Mouse (Mus musculus) ES-CJ7 (cell line): Measurements from ENCODE around the gene Thsd1.

ENCODE experiments used
- DNase-seq: peaks from one replicate; pipeline ENCODE4 v3.0.0; 2011; ENCODE audit warnings: low read depth, low spot score

The Thsd1 gene

GRCm38 (mm10) chr8:22227061-22227877 is at the start of gene Thsd1:
Gene Thsd1, plus strand, starts transcription at chr8:22227313.
- peak; percentile 51 for DNase-seq

- DNase-seq = peak; percentile 79
Observed at GRCm38 (mm10) chr8:22184884-22185283, 42.2 kb upstream of the Thsd1 start.

GRCm38 (mm10) chr8:22185431-22186397 is 41.4 kb upstream of the Thsd1 start, which contains the start of gene Ckap2:
Gene Ckap2, minus strand, starts transcription at chr8:22185819.
- peak; percentile 95 for DNase-seq

- DNase-seq = peak; percentile 79
Observed at GRCm38 (mm10) chr8:22192660-22193431, 34.3 kb upstream of the Thsd1 start, which contains the start of gene Vps36. Gene Vps36, plus strand, starts transcription at chr8:22192809.

GRCm38 (mm10) chr8:22193432-22194010 is 33.6 kb upstream of the Thsd1 start:
- DNase-seq = no peak

- DNase-seq = no peak
Observed at GRCm38 (mm10) chr8:22197914-22198313, 29.2 kb upstream of the Thsd1 start.

GRCm38 (mm10) chr8:22199481-22199880 is 27.6 kb upstream of the Thsd1 start:
- peak; percentile 85 for DNase-seq

- no peak for DNase-seq
Observed at GRCm38 (mm10) chr8:22207535-22207934, 19.6 kb upstream of the Thsd1 start.

GRCm38 (mm10) chr8:22209012-22209411 is 18.1 kb upstream of the Thsd1 start:
- no peak for DNase-seq

GRCm38 (mm10) chr8:22214826-22215225 is 12.3 kb upstream of the Thsd1 start:
- DNase-seq = no peak

GRCm38 (mm10) chr8:22226361-22226760 is 752 bp upstream of the Thsd1 start:
- DNase-seq = no peak

GRCm38 (mm10) chr8:22228621-22229020 is 1.5 kb downstream of the Thsd1 start:
- peak; percentile 54 for DNase-seq

- DNase-seq = no peak
Observed at GRCm38 (mm10) chr8:22242986-22243385, 15.9 kb downstream of the Thsd1 start.

GRCm38 (mm10) chr8:22245663-22246062 is 18.6 kb downstream of the Thsd1 start:
- no peak for DNase-seq

- DNase-seq = no peak
Observed at GRCm38 (mm10) chr8:22247956-22248355, 20.8 kb downstream of the Thsd1 start.

- DNase-seq = no peak
Observed at GRCm38 (mm10) chr8:22249080-22249479, 22.0 kb downstream of the Thsd1 start.

GRCm38 (mm10) chr8:22258946-22259450 is 31.9 kb downstream of the Thsd1 start:
- no peak for DNase-seq

- no peak for DNase-seq
Observed at GRCm38 (mm10) chr8:22259531-22259930, 32.4 kb downstream of the Thsd1 start.

- DNase-seq = peak; percentile 34
Observed at GRCm38 (mm10) chr8:22260091-22260722, 33.1 kb downstream of the Thsd1 start.

GRCm38 (mm10) chr8:22262267-22262666 is 35.2 kb downstream of the Thsd1 start:
- no peak for DNase-seq
